Mouse (Mus musculus): ENCODE measurements around the gene Clic6.

- TF ChIP-seq CTCF (IDR thresholded peaks at IDR 0.05 in 2 of 3, conservative IDR thresholded peaks at IDR 0.05 in 1 of 3; ENCODE audit: control insufficient read depth in 1 of 3, insufficient read depth in 1 of 3, low read depth in 2 of 3, low read length in 3 of 3, poor library complexity in 1 of 3, severe bottlenecking in 1 of 3) (peak; percentile 42 to 80 (median 63); a peak in 5 of 6 replicates), POLR2A (IDR thresholded peaks at IDR 0.05; ENCODE audit: control insufficient read depth in 1 of 2, insufficient read depth in 1 of 2, low read depth in 1 of 2, low read length in 2 of 2, poor library complexity in 1 of 2) (no peak), USF2 (IDR thresholded peaks at IDR 0.05; ENCODE audit: borderline replicate concordance in 1 of 2, insufficient read depth in 1 of 2, low read depth in 1 of 2, low read length in 2 of 2) (no peak), NRF1 (IDR thresholded peaks at IDR 0.05; ENCODE audit: insufficient read depth, low read depth, low read length, poor library complexity, severe bottlenecking) (no peak), GABPA (IDR thresholded peaks at IDR 0.05; ENCODE audit: low read depth, low read length) (no peak), KAT2A (conservative IDR thresholded peaks at IDR 0.05; ENCODE audit: low read depth, low read length) (no peak), ZNF384 (IDR thresholded peaks at IDR 0.05; ENCODE audit: low read depth, low read length) (no peak), EP300 (IDR thresholded peaks at IDR 0.05; ENCODE audit: low read depth in 1 of 2, low read length in 2 of 2) (no peak), TCF12 (IDR thresholded peaks at IDR 0.05; ENCODE audit: low read depth, low read length) (no peak), POLR2AphosphoS2 (IDR thresholded peaks at IDR 0.05; ENCODE audit: low read length) (no peak), MEF2A (IDR thresholded peaks at IDR 0.05; ENCODE audit: extremely low read depth, insufficient replicate concordance, low read depth, low read length, poor library complexity, severe bottlenecking) (no peak), MAFK (IDR thresholded peaks at IDR 0.05; ENCODE audit: borderline replicate concordance, low read depth, low read length) (no peak), UBTF (IDR thresholded peaks at IDR 0.05; ENCODE audit: borderline replicate concordance, insufficient read depth, low read depth, low read length) (no peak), ETS1 (IDR thresholded peaks at IDR 0.05; ENCODE audit: low read depth, low read length) (no peak)
Measured at GRCm38 (mm10) chr16:92478561-92479150, 6.9 kb upstream of the Clic6 start.
